Mouse (Mus musculus) hindbrain, embryonic 11.5 days (tissue): ENCODE results near the gene Tpbgl. TPM values are rescaled to one million over a fixed set of nuclear protein-coding genes. Genes with fewer than 3 reads are reported as not detected.

Source experiments
- ATAC-seq: fragments of 200-750 bp; cut with Nextera tagmentation; 2 replicates; pipeline ENCODE4 v1.8.0; 2017; ENCODE audit warnings: mild to moderate bottlenecking, moderate TSS enrichment, moderate library complexity; ENCODE audit not compliant: low FRiP score
- DNase-seq: peaks from one replicate; pipeline ENCODE4 v3.0.0-alpha.2; 2015; ENCODE audit warnings: low spot score
- H3K27ac ChIP-seq: fragments of 300-500 bp; sonication (generic); 2 replicates; pipeline ENCODE4 v1.5.1; 2014; ENCODE audit warnings: mild to moderate bottlenecking, low read depth, low read length
- H3K27me3 ChIP-seq: fragments of 300-500 bp; sonication (generic); 2 replicates; pipeline ENCODE4 v1.6.1; 2014; ENCODE audit warnings: mild to moderate bottlenecking, low read length, moderate library complexity, mixed read lengths; ENCODE audit not compliant: control insufficient read depth, insufficient read depth
- H3K36me3 ChIP-seq: fragments of 300-500 bp; sonication (generic); 2 replicates; pipeline ENCODE4 v1.6.1; 2014; ENCODE audit warnings: mild to moderate bottlenecking, low read length, moderate library complexity, mixed read lengths; ENCODE audit not compliant: control insufficient read depth, insufficient read depth
- H3K4me1 ChIP-seq: fragments of 300-500 bp; sonication (generic); replicated peaks from 2 replicates; pipeline ENCODE4 v1.6.1; 2014; ENCODE audit warnings: low read length, mixed read lengths; ENCODE audit not compliant: control insufficient read depth, insufficient read depth
- H3K4me2 ChIP-seq: fragments of 300-500 bp; sonication (generic); replicated peaks from 2 replicates; pipeline ENCODE4 v1.6.1; 2014; ENCODE audit warnings: mild to moderate bottlenecking, low read depth, low read length
- H3K4me3 ChIP-seq: fragments of 300-500 bp; sonication (generic); 2 replicates; pipeline ENCODE4 v1.5.1; 2014; ENCODE audit warnings: low read depth, low read length
- H3K9ac ChIP-seq: fragments of 300-500 bp; sonication (generic); 2 replicates; pipeline ENCODE4 v1.6.1; 2014; ENCODE audit warnings: low read depth, low read length
- H3K9me3 ChIP-seq: fragments of 300-500 bp; sonication (generic); 2 replicates; pipeline ENCODE4 v1.6.1; 2016; ENCODE audit warnings: low read length; ENCODE audit not compliant: control insufficient read depth
- WGBS: fragments of 180-500 bp; shearing (Covaris S2); extraction: QIAGEN DNeasy Blood & Tissue Kit; methylation state at CpG from one replicate; pipeline ENCODE4 v1.1.7; 2014; 5-methylcytosine and 5-hydroxymethylcytosine counted together
- polyA plus RNA-seq: library from polyadenylated mRNA; unstranded; fragments of >200 nt; fragmentation: Nextera tagmentation; extraction: Ambion mirVana; gene quantifications from 2 replicates; pipeline ENCODE4 v1.2.1, GENCODE M21; 2014

The Tpbgl gene
- polyA plus RNA-seq, 1 experiment from 2014 or later, result 0.63 TPM

DNA sequence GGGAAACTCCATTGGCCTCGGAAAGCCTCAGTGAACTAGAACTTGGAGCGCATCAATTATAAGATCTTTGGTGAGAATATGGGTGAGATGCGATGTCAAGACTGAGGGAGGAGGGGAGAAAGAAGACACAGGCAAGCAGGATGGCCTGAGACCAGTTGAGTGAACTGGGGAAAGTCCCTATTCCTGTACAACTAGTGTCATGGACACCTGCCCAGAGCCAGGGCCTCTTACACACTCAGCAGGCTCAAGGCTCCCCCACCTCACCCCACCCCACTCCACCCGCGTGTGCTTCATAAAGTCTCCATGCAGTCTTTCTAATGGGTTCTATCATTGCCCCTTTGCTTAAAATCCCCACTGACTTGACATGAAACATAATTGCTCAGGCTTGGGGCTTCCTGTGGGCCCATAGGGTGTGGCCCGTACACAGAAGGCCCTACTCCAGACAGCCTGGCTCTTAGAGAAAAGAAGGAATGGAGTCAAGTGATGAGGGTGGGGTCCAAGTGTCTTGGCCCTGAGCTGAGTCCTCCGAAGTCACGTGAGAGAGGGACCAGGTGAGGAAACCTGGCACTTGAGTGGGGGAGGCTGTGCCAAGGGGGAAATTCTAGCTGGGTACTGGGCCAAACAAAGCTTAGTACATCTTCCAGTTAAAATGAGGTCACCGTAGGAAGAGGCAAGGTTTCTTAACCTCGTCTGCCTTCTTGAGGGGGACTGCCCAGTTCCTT lies 39.0 kb upstream of the Tpbgl start:
- Histone ChIP-seq H3K36me3 (no peaks in the 10 kb centered on the region), H3K27me3 (no peaks in the 10 kb centered on the region), H3K4me1 (no peaks in the 10 kb centered on the region; the same call in 1 of the 2 replicates), H3K9me3 (no peaks in the 10 kb centered on the region), H3K4me2 (no peak overlapping the region), H3K9ac (no peak overlapping the region), H3K27ac (no peak overlapping the region), H3K4me3 (no peak overlapping the region)
- no peak for ATAC-seq
- 90% methylated on average over 10 of the region's 10 CpGs for WGBS
- no peak for DNase-seq

DNA sequence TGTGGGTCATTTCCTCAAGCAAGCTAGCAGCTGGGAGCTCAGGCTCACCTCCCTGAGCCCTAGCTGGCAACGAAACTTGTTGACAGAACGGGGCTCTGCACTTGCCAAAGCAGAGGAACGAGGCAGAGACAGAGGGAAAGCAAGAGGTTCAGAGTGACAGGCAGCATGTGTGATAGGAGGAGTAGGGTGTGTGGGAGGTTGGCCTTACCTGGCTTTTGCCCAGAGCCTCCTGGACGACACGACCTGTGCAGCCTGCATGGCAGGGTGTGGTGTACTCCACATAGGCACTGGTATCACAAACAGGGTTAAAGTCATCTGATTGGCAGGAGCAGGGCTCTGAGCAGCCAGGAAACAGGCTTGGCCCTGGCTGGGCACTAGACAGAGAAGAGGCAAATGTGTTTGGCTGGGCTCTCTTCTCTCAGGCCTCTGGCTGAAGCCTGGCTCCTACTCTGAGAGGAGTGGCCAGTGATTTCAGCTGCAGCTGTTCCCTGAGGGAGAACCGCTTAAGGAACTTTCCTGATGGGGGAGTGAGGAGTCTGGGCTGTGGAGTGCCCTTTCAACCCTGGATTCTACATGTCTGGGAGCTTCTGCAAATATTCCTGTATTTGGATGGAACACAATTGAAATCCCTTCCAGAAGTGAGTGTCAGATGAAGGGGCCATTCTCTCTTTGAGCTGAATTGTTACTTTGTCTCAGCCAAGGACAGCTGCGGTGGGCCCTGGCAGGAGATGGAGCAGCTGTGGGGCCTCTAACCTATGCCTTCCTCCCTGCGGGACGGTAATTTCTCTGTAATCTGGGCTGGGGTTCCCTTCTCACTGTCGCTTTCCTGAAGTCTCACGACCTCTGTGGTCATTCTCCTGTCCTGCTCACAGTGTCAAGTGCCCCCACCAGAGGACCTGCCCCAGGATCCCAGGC lies 37.9 kb upstream of the Tpbgl start:
- no peak overlapping the region; the same call in 1 of the 2 replicates for H3K9ac ChIP-seq
- no peaks in the 10 kb centered on the region for H3K4me1 ChIP-seq
- DNase-seq (no peak), ATAC-seq (no peak)
- 55% methylated on average over 11 of the region's 11 CpGs for WGBS
- H3K27ac ChIP-seq, result no peak overlapping the region
- no peak overlapping the region for H3K4me2 ChIP-seq
- H3K27me3 ChIP-seq, result no peaks in the 10 kb centered on the region
- H3K4me3 ChIP-seq, result no peak overlapping the region
- no peaks in the 10 kb centered on the region for H3K9me3 ChIP-seq
- H3K36me3 ChIP-seq, result no peaks in the 10 kb centered on the region

DNA sequence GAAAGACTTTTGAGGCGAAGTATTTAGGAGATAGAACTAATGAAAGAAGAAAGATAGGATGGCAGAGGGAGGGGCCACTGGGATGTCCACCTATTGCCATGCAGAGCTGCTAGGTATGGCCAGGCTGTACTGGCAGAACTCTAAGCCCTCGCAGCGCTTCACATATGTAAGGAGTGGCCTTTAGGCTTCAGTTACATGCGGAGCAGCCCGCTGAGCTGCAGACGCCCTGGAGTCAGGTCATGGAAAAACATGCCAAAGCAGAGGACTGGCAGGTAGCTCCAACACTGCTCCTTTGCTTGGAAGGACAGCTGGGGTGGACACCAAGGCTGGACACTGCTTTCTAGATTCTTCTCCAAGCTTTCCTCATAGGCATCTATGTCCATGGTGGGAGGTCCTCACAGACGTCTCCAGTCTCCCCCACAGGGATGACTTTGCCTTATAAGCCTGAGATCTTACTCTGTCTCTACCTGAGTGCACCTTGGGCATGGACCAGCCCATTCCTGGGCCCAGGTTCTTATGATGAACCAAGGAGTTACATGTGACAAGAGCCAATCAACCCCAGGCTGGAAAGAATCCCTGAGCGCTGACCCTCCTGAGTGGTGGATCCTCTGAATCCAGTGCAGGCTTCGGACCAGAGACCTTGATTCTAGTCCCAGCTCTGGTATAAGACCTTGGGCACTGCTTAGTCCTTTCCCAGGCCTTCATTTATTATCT lies 36.8 kb upstream of the Tpbgl start:
- H3K4me1 ChIP-seq, result no peaks in the 10 kb centered on the region
- no peak overlapping the region for H3K4me3 ChIP-seq
- H3K36me3 ChIP-seq, result no peaks in the 10 kb centered on the region
- WGBS, result 88% methylated on average over 9 of the region's 9 CpGs
- DNase-seq (no peak), ATAC-seq (no peak)
- no peak overlapping the region for H3K27ac ChIP-seq
- H3K4me2 ChIP-seq, result no peak overlapping the region
- H3K27me3 ChIP-seq, result no peaks in the 10 kb centered on the region
- H3K9ac ChIP-seq, result no peak overlapping the region
- H3K9me3 ChIP-seq, result no peaks in the 10 kb centered on the region

DNA sequence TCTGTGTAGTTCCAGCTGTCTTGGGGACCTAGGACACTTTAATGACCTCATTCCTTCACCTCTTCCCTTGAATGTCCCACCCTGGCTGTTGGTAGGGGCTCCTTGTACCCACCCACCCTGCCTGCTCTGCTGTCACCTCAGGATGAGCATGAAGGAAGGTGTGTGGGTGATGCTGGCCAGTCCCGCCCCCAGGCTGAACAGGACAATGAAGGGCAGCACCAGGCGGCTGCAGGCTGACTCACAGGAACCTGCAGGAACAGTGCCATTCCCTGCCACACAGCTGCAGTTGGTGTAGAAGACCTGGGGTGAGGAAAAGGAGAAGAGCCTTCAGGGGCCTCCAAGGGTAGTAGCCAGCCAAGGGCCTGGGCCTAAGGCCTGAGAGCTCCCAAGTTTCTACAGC lies 35.4 kb upstream of the Tpbgl start:
- 71% methylated on average over 2 of the region's 2 CpGs for WGBS
- no peaks in the 10 kb centered on the region for H3K27me3 ChIP-seq
- no peak for ATAC-seq

DNA sequence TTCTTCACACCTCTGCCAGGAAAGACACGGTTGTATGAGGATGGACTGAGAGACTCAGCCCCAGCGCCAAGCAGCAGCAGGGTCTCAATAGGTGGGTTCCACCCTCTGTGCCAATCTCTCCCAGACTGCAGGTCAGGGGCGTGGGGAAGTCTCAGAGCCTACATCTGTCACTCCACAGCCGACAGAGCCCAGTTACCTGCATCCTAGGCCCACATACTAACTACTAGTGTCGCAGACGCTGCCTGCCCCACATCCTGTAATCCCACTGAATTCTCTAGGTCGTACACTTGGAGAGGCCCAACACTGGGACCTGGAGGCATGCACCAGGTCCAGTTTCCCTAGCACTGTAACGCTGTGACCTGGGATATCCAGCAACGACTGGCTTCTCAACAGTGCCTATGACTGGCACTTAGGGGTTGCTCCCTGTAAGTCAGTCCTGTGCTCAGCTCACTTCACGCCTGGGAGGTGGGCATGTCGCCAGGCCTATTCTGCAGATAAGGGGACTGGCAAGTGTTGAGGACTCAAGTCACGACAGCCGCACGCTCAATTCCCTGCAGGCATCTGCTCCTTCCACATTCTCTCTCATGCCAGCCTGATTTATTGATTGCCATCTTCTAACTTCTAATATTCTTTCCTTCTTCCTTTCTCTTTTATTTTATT lies 34.8 kb upstream of the Tpbgl start:
- H3K4me3 ChIP-seq, result no peak overlapping the region
- no peaks in the 10 kb centered on the region for H3K4me1 ChIP-seq

More for the DNA sequence above, 35.4 kb upstream of the Tpbgl start:
- no peak overlapping the region for H3K4me3 ChIP-seq
- no peak overlapping the region for H3K9ac ChIP-seq
- H3K27ac ChIP-seq, result no peak overlapping the region
- no peaks in the 10 kb centered on the region for H3K36me3 ChIP-seq
- no peak overlapping the region for H3K4me2 ChIP-seq
- no peaks in the 10 kb centered on the region for H3K9me3 ChIP-seq
- H3K4me1 ChIP-seq, result no peaks in the 10 kb centered on the region
- no peak for DNase-seq

DNA sequence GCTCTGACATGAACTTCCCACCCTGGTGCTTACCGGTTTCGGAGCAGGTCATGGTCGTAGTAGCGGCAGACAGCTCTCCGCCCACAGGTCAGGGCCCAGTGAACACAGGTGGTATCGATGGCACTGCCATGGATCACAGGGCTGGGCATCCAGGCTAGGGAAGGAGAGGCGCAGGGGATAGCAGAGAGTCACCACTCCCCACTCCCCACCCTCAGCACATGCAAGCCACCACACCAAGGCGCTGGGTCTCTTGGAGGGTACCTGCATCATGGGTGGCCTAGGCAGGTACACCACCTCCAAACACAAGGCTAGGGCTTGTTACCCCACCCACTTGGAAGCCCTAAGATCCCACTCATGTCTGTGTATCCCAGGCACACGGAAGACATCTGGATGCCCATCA lies 34.2 kb upstream of the Tpbgl start:
- H3K4me2 ChIP-seq, result no peak overlapping the region
- no peak overlapping the region for H3K9ac ChIP-seq
- ATAC-seq, result no peak
- no peaks in the 10 kb centered on the region for H3K27me3 ChIP-seq
- H3K4me1 ChIP-seq, result no peaks in the 10 kb centered on the region
- no peak overlapping the region for H3K27ac ChIP-seq
- DNase-seq, result no peak
- no peaks in the 10 kb centered on the region for H3K9me3 ChIP-seq
- 87% methylated on average over 9 of the region's 9 CpGs for WGBS
- no peak overlapping the region for H3K4me3 ChIP-seq
- H3K36me3 ChIP-seq, result no peaks in the 10 kb centered on the region

More for the DNA sequence above, 34.8 kb upstream of the Tpbgl start:
- Histone ChIP-seq H3K27me3 (no peaks in the 10 kb centered on the region), H3K27ac (no peak overlapping the region), H3K36me3 (no peaks in the 10 kb centered on the region), H3K4me2 (no peak overlapping the region), H3K9me3 (no peaks in the 10 kb centered on the region), H3K9ac (0 out of 2 replicates have a peak overlapping the region, but pooled peaks have one; percentile 13)
- 78% methylated on average over 14 of the region's 14 CpGs for WGBS
- DNase-seq, result no peak
- no peak for ATAC-seq

DNA sequence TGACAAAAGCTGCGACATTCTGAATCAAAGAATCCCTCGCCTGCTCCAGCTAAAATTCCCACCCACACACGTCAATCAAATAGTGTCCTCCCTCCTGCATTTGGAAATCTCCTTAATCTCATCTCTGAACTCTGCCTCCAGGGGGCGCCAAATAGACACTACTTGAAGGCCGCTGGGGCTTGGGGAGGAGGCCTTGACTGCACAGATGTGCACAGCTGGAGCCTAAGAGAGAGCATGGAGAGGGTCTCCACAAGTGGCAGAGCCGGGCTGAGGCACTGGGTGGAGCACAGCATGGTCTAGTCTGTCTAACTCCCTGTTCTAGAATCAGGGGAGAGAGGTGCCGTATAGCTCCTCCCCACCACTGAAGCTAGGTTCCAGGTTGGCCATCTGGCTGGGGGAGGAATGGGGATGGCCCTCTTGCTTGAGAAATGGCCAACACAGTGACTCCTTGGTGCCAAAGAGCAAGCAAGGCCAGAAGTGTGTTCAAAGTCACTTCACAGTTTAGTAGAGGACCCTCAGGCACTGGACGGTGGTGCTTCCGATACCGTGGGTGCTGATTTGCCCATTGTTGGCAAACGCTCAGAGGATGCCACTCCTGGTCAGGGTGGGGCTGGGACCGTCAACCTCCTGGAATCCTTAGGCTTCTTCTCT lies 32.6 kb upstream of the Tpbgl start:
- DNase-seq (peak; percentile 89), ATAC-seq (peak; percentile 54; the same call in 1 of the 2 replicates)
- Histone ChIP-seq H3K27ac (no peak overlapping the region), H3K4me3 (no peak overlapping the region), H3K27me3 (no peaks in the 10 kb centered on the region), H3K4me1 (no peaks in the 10 kb centered on the region), H3K4me2 (no peak overlapping the region), H3K9me3 (no peaks in the 10 kb centered on the region), H3K9ac (no peak overlapping the region), H3K36me3 (no peaks in the 10 kb centered on the region)
- 45% methylated on average over 12 of the region's 12 CpGs for WGBS

DNA sequence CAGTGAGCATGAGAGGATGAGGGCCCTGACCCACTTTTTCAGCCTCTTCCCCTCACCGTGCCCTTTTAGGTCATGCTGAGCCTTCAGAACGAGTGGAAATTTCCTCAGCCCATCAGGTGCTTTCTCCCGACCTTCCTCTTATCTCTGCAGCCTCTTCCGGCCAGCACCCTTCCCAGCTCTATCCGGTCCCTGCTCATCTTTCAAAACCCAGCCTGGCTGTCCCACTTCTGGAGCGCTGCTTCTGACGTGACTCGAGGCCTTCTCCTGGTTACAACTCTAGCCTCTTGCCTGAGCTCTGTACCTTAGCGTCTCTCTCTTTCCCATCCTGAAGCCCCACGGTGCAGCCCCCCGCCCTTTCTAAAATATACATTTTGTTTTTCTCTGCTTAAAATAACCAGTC lies 27.3 kb upstream of the Tpbgl start:
- H3K4me1 ChIP-seq, result no peaks in the 10 kb centered on the region
- 78% methylated on average over 11 of the region's 11 CpGs for WGBS
- H3K4me3 ChIP-seq, result no peak overlapping the region
- no peak overlapping the region for H3K9ac ChIP-seq
- H3K4me2 ChIP-seq, result no peak overlapping the region
- no peak for ATAC-seq
- H3K9me3 ChIP-seq, result no peaks in the 10 kb centered on the region
- no peak overlapping the region for H3K27ac ChIP-seq
- no peaks in the 10 kb centered on the region for H3K27me3 ChIP-seq
- DNase-seq, result no peak
- no peaks in the 10 kb centered on the region for H3K36me3 ChIP-seq
